8 mouse cellular contexts compared by ENCODE assay signal in genomic region chr2:125248256-125248655, GRCm38 (mm10). TPM values are rescaled to one million over a fixed set of nuclear protein-coding genes. Genes with fewer than 3 reads are reported as not detected.
DNase-seq lines count a peak whose midpoint lies in the region; ATAC-seq and TF ChIP-seq lines count a peak whose summit lies in the region.

No protein-coding gene starts in this region.

- no peak overlapping the region for H3K9ac ChIP-seq in heart, adult 2 months (ENCODE audit: low read depth, low read length)
- peak overlapping the region; percentile 72 for H3K9ac ChIP-seq in forebrain, embryonic 16.5 days (replicated peaks; ENCODE audit: low read depth, low read length)
- peak overlapping the region; percentile 86 for H3K9ac ChIP-seq in liver, embryonic 16.5 days (ENCODE audit: low read depth, low read length)

- H3K79me2 ChIP-seq in heart, adult 2 months (replicated peaks; ENCODE audit: control insufficient read depth, insufficient read depth, low read length) = no peaks in the 10 kb centered on the region

- H3K4me2 ChIP-seq in forebrain, embryonic 16.5 days (ENCODE audit: low read length) = peak overlapping the region; percentile 73
- peak overlapping the region; percentile 79 for H3K4me2 ChIP-seq in liver, embryonic 16.5 days (ENCODE audit: low read depth, low read length)

- DNase-seq in heart, adult 2 months = no peak
- DNase-seq in heart, adult 9 months (ENCODE audit: low spot score in 2 of 2) = no peak
- DNase-seq in retina, postnatal 1 day = no peak
- no peak for DNase-seq in natural killer cell, adult 2 months (ENCODE audit: low spot score in 2 of 2)
- DNase-seq in right cerebral cortex, adult 18-20 months = no peak

- TF ChIP-seq CTCF in heart, adult 2 months (IDR thresholded peaks at IDR 0.05) = no peak
- no peak for TF ChIP-seq CTCF in E14TG2a.4 (conservative IDR thresholded peaks at IDR 0.05; ENCODE audit: low read length)

- no peak for ATAC-seq in forebrain, embryonic 16.5 days
- ATAC-seq in liver, embryonic 16.5 days (ENCODE audit: low read depth) = no peak

- peaks cover 83% of the 10 kb centered on the region for H3K9me3 ChIP-seq in E14TG2a.4 (ENCODE audit: low read length)
- H3K9me3 ChIP-seq in forebrain, embryonic 16.5 days (ENCODE audit: control insufficient read depth, low read length) = no peaks in the 10 kb centered on the region
- H3K9me3 ChIP-seq in liver, embryonic 16.5 days (replicated peaks; ENCODE audit: control insufficient read depth, low read length) = no peaks in the 10 kb centered on the region

- H3K4me3 ChIP-seq in heart, adult 2 months = no peak overlapping the region; the same call in 1 of the 2 replicates
- peak overlapping the region; percentile 91 for H3K4me3 ChIP-seq in E14TG2a.4 (replicated peaks; ENCODE audit: low read length)
- H3K4me3 ChIP-seq in forebrain, embryonic 16.5 days (replicated peaks; ENCODE audit: low read length) = peak overlapping the region; percentile 88
- peak overlapping the region; percentile 86 for H3K4me3 ChIP-seq in liver, embryonic 16.5 days (ENCODE audit: low read depth, low read length)

- intact Hi-C loops in heart, adult 2 months (cut with DNase I) = no loop called here

- WGBS in heart, adult 2 months = 48% methylated on average over 8 of the region's 8 CpGs
- WGBS in forebrain, embryonic 16.5 days = 1% methylated on average over 8 of the region's 8 CpGs
- WGBS in liver, embryonic 16.5 days (ENCODE audit: insufficient replicate concordance) = under 1% methylated on average over 8 of the region's 8 CpGs

- H3K27me3 ChIP-seq in heart, adult 2 months (ENCODE audit: control insufficient read depth, insufficient read depth, low read length) = no peaks in the 10 kb centered on the region
- H3K27me3 ChIP-seq in E14TG2a.4 (ENCODE audit: insufficient read depth, low read length) = no peaks in the 10 kb centered on the region
- no peaks in the 10 kb centered on the region for H3K27me3 ChIP-seq in forebrain, embryonic 16.5 days (replicated peaks; ENCODE audit: control insufficient read depth, insufficient read depth, low read length)
- no peaks in the 10 kb centered on the region for H3K27me3 ChIP-seq in liver, embryonic 16.5 days (ENCODE audit: control insufficient read depth, insufficient read depth, low read depth, low read length)

- 0 out of 2 replicates have a peak overlapping the region, but pooled peaks have one; percentile 73 for H3K27ac ChIP-seq in heart, adult 2 months
- peak overlapping the region; percentile 87; the same call in 1 of the 2 replicates for H3K27ac ChIP-seq in forebrain, embryonic 16.5 days (ENCODE audit: low read length)
- peak overlapping the region; percentile 90 for H3K27ac ChIP-seq in liver, embryonic 16.5 days (ENCODE audit: low read length)

- TF ChIP-seq EP300 in heart, adult 2 months (IDR thresholded peaks at IDR 0.05; ENCODE audit: insufficient read depth, low read depth, low read length) = no peak

- peaks cover 3% of the 10 kb centered on the region for H3K4me1 ChIP-seq in heart, adult 2 months (ENCODE audit: control insufficient read depth, insufficient read depth, low read length)
- H3K4me1 ChIP-seq in E14TG2a.4 (replicated peaks; ENCODE audit: low read depth, low read length) = no peaks in the 10 kb centered on the region
- peaks cover 13% of the 10 kb centered on the region for H3K4me1 ChIP-seq in forebrain, embryonic 16.5 days (replicated peaks; ENCODE audit: control insufficient read depth, insufficient read depth, low read length)
- H3K4me1 ChIP-seq in liver, embryonic 16.5 days (ENCODE audit: control insufficient read depth, low read depth, low read length) = peaks cover 16% of the 10 kb centered on the region

- peaks cover 3% of the 10 kb centered on the region for H3K36me3 ChIP-seq in heart, adult 2 months (ENCODE audit: control insufficient read depth, insufficient read depth, low read length)
- H3K36me3 ChIP-seq in E14TG2a.4 (ENCODE audit: insufficient read depth, low read length) = peaks cover 51% of the 10 kb centered on the region
- 0 out of 2 replicates have a peak, but pooled peaks cover 3% of the 10 kb centered on the region for H3K36me3 ChIP-seq in forebrain, embryonic 16.5 days (ENCODE audit: control insufficient read depth, insufficient read depth)
- peaks cover 29% of the 10 kb centered on the region for H3K36me3 ChIP-seq in liver, embryonic 16.5 days (ENCODE audit: control insufficient read depth, insufficient read depth)

- TF ChIP-seq POLR2A in heart, adult 2 months (IDR thresholded peaks at IDR 0.05; ENCODE audit: insufficient read depth, low read depth, low read length) = no peak

RNA-seq across cellular contexts. Expression of gene Dut, which starts 1.3 kb away (rescaled TPM):
- 10 to 100 TPM; 27.4 to 27.5 TPM for total RNA-seq in heart, adult 2 months (2021)
- 17.3 and 25.0 TPM in 2 replicates for polyA plus RNA-seq in heart, adult 2 months (2012; rRNA removed)
- 87.9 and 91.3 TPM in 2 replicates for polyA plus RNA-seq in forebrain, embryonic 16.5 days (2015; fragmentation: Nextera tagmentation; extraction: Ambion mirVana)
- polyA plus RNA-seq in liver, embryonic 16.5 days (2015; fragmentation: Nextera tagmentation; extraction: Ambion mirVana) = 77.7 and 87.6 TPM in 2 replicates
